Mouse (Mus musculus) MEL (cell line): Measurements from ENCODE around the gene Card10.

Experiments used
- CTCF ChIP-seq, 3 experiments: IDR thresholded peaks in 2 of 3; conservative IDR thresholded peaks in 1 of 3; 2 replicates each; pipeline ENCODE4 v1.5.1; 2011 to 2012; ENCODE audit warnings: low read length in 3 of 3, low read depth in 2 of 3, mild to moderate bottlenecking in 2 of 3, improper control_type of control experiment in 1 of 3, inconsistent platforms in 1 of 3, mixed read lengths in 1 of 3, moderate library complexity in 1 of 3; ENCODE audit not compliant: control insufficient read depth in 1 of 3, insufficient read depth in 1 of 3, poor library complexity in 1 of 3, severe bottlenecking in 1 of 3
- EP300 ChIP-seq, 2 experiments: IDR thresholded peaks; 2 replicates each; pipeline ENCODE4 v1.6.1; 2011; ENCODE audit warnings: improper control_type of control experiment in 2 of 2, low read length in 2 of 2, low read depth in 1 of 2, mild to moderate bottlenecking in 1 of 2
- ETS1 ChIP-seq: IDR thresholded peaks from 2 replicates; pipeline ENCODE4 v1.6.1; 2012; ENCODE audit warnings: low read depth, mild to moderate bottlenecking, inconsistent platforms, low read length, improper control_type of control experiment, moderate library complexity
- GABPA ChIP-seq: IDR thresholded peaks from 2 replicates; pipeline ENCODE4 v1.6.1; 2012; ENCODE audit warnings: low read depth, mild to moderate bottlenecking, inconsistent platforms, low read length, improper control_type of control experiment, moderate library complexity
- GATA1 ChIP-seq: IDR thresholded peaks from 2 replicates; pipeline ENCODE4 v1.6.1; 2011; ENCODE audit warnings: low read depth, low read length, improper control_type of control experiment
- JUND ChIP-seq: IDR thresholded peaks from 2 replicates; pipeline ENCODE4 v1.6.1; 2011; ENCODE audit warnings: low read depth, mild to moderate bottlenecking, improper control_type of control experiment, low read length
- MAZ ChIP-seq: IDR thresholded peaks from 2 replicates; pipeline ENCODE4 v1.6.1; 2012; ENCODE audit warnings: low read depth, mild to moderate bottlenecking, inconsistent platforms, low read length, improper control_type of control experiment
- POLR2A ChIP-seq, 2 experiments: IDR thresholded peaks; 2 replicates each; pipeline ENCODE4 v1.6.1; 2011 to 2012; ENCODE audit warnings: low read length in 2 of 2, mild to moderate bottlenecking in 2 of 2, control low read depth in 1 of 2, improper control_type of control experiment in 1 of 2, low read depth in 1 of 2, moderate library complexity in 1 of 2; ENCODE audit not compliant: control insufficient read depth in 1 of 2, insufficient read depth in 1 of 2, poor library complexity in 1 of 2
- SMC3 ChIP-seq: IDR thresholded peaks from 2 replicates; pipeline ENCODE4 v1.6.1; 2011; ENCODE audit warnings: low read depth, low read length, improper control_type of control experiment
- TAL1 ChIP-seq: IDR thresholded peaks from 2 replicates; pipeline ENCODE4 v1.6.1; 2012; ENCODE audit warnings: mild to moderate bottlenecking, inconsistent platforms, low read length, moderate library complexity, mixed read lengths
- USF2 ChIP-seq, 2 experiments: IDR thresholded peaks; 2 replicates each; pipeline ENCODE4 v1.6.1; 2011 to 2012; ENCODE audit warnings: improper control_type of control experiment in 2 of 2, low read length in 2 of 2, borderline replicate concordance in 1 of 2, inconsistent platforms in 1 of 2, low read depth in 1 of 2, mild to moderate bottlenecking in 1 of 2; ENCODE audit not compliant: insufficient read depth in 1 of 2

DNA sequence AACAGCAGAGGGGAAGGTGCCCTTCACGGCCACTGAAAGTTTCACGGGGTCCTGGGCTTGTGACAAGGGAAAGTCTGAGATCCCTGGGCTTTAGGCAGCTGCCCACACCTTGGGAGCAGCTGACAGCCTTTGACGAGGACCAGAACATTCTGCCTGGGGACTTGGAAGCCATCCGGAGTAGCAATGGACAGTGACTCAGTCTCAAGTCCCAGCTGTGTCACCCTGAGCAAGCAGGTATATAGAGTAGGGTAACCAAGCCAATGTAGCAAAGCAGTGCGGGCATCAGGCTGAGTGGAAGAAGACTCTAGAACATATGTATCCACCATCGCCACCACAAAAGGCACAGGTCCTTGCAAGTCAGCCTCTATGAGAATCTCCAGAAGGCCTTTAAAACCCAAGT is 65.7 kb downstream of the Card10 start:
- no peak for TF ChIP-seq CTCF (IDR thresholded peaks at IDR 0.05 in 2 of 3, conservative IDR thresholded peaks at IDR 0.05 in 1 of 3; ENCODE audit: control insufficient read depth in 1 of 3, insufficient read depth in 1 of 3, low read depth in 2 of 3, low read length in 3 of 3, poor library complexity in 1 of 3, severe bottlenecking in 1 of 3)
- TF ChIP-seq TAL1 = no peak
- TF ChIP-seq MAZ = no peak
- no peak for TF ChIP-seq USF2 (IDR thresholded peaks at IDR 0.05; ENCODE audit: borderline replicate concordance in 1 of 2, insufficient read depth in 1 of 2, low read depth in 1 of 2, low read length in 2 of 2)
- no peak for TF ChIP-seq SMC3
- no peak for TF ChIP-seq JUND
- TF ChIP-seq EP300 (IDR thresholded peaks at IDR 0.05; ENCODE audit: low read depth in 1 of 2, low read length in 2 of 2) = no peak
- no peak for TF ChIP-seq GATA1
- no peak for TF ChIP-seq POLR2A (IDR thresholded peaks at IDR 0.05; ENCODE audit: control insufficient read depth in 1 of 2, insufficient read depth in 1 of 2, low read depth in 1 of 2, low read length in 2 of 2, poor library complexity in 1 of 2)
- no peak for TF ChIP-seq ETS1
- TF ChIP-seq GABPA = no peak
